Mouse (Mus musculus): ENCODE results near the gene Rnf222. TPM values are rescaled to one million over a fixed set of nuclear protein-coding genes. Genes with fewer than 3 reads are reported as not detected.

The Rnf222 gene
- 0.04 and 0.05 TPM in 2 replicates for polyA plus RNA-seq (2016; fragmentation: Nextera tagmentation; extraction: Ambion mirVana)

- 36% methylated on average over 6 of the region's 6 CpGs for WGBS
- H3K4me3 ChIP-seq = no peak within 1 kb of the TSS
These were observed at the start of gene Rnf222 for GRCm38 (mm10) chr11:68888253-68888652. Gene Rnf222, plus strand, starts transcription at chr11:68888553.

GRCm38 (mm10) chr11:68839606-68840005 lies 48.7 kb upstream of the Rnf222 start:
- peaks cover 85% of the 10 kb centered on the region for H3K36me3 ChIP-seq

More at GRCm38 (mm10) chr11:68888253-68888652, at the start of gene Rnf222:
- Histone ChIP-seq H3K27ac (replicated peaks) (no peak within 1 kb of the TSS), H3K27me3 (ENCODE audit: low read depth, poor library complexity, severe bottlenecking) (no peaks in the 10 kb centered on the region), H3K36me3 (no peaks in the 10 kb centered on the region), H3K9me3 (replicated peaks) (no peaks in the 10 kb centered on the region), H3K4me1 (no peaks in the 10 kb centered on the region)
- DNase-seq (ENCODE audit: low spot score) = no peak

GRCm38 (mm10) chr11:68850862-68851261 lies 37.5 kb upstream of the Rnf222 start:
- Histone ChIP-seq H3K4me1 (peaks cover 42% of the 10 kb centered on the region), H3K27me3 (ENCODE audit: low read depth, poor library complexity, severe bottlenecking) (no peaks in the 10 kb centered on the region), H3K27ac (replicated peaks) (no peak overlapping the region), H3K9me3 (replicated peaks) (no peaks in the 10 kb centered on the region), H3K4me3 (no peak overlapping the region), H3K36me3 (no peaks in the 10 kb centered on the region)
- 91% methylated on average over 7 of the region's 7 CpGs for WGBS
- DNase-seq (ENCODE audit: low spot score) = no peak

More at GRCm38 (mm10) chr11:68839606-68840005, 48.7 kb upstream of the Rnf222 start:
- peaks cover 7% of the 10 kb centered on the region; the same call in 1 of the 2 replicates for H3K4me1 ChIP-seq
- WGBS = 69% methylated on average over 5 of the region's 5 CpGs
- H3K27me3 ChIP-seq (ENCODE audit: low read depth, poor library complexity, severe bottlenecking) = no peaks in the 10 kb centered on the region
- DNase-seq (ENCODE audit: low spot score) = no peak
- H3K9me3 ChIP-seq (replicated peaks) = no peaks in the 10 kb centered on the region
- no peak overlapping the region for H3K4me3 ChIP-seq
- no peak overlapping the region for H3K27ac ChIP-seq (replicated peaks)

- H3K4me3 ChIP-seq = peak overlapping the region; percentile 81
- peak overlapping the region; percentile 90 for H3K27ac ChIP-seq (replicated peaks)
- no peaks in the 10 kb centered on the region for H3K36me3 ChIP-seq
- DNase-seq (ENCODE audit: low spot score) = no peak
- peaks cover 42% of the 10 kb centered on the region for H3K4me1 ChIP-seq
- H3K9me3 ChIP-seq (replicated peaks) = no peaks in the 10 kb centered on the region
- WGBS = 6% methylated on average over 13 of the region's 13 CpGs
- H3K27me3 ChIP-seq (ENCODE audit: low read depth, poor library complexity, severe bottlenecking) = no peaks in the 10 kb centered on the region
These were observed 36.5 kb upstream of the Rnf222 start for GRCm38 (mm10) chr11:68851644-68852485.

- Histone ChIP-seq H3K36me3 (no peaks in the 10 kb centered on the region), H3K9me3 (replicated peaks) (no peaks in the 10 kb centered on the region), H3K27ac (replicated peaks) (peak overlapping the region; percentile 90), H3K27me3 (ENCODE audit: low read depth, poor library complexity, severe bottlenecking) (no peaks in the 10 kb centered on the region), H3K4me1 (peaks cover 42% of the 10 kb centered on the region), H3K4me3 (peak overlapping the region; percentile 81)
- WGBS = under 1% methylated on average over 36 of the region's 36 CpGs
- no peak for DNase-seq (ENCODE audit: low spot score)
These were observed 35.9 kb upstream of the Rnf222 start for GRCm38 (mm10) chr11:68852486-68852901.

- Histone ChIP-seq H3K27me3 (ENCODE audit: low read depth, poor library complexity, severe bottlenecking) (no peaks in the 10 kb centered on the region), H3K36me3 (no peaks in the 10 kb centered on the region), H3K4me3 (peak overlapping the region; percentile 81), H3K4me1 (peaks cover 42% of the 10 kb centered on the region), H3K9me3 (replicated peaks) (no peaks in the 10 kb centered on the region), H3K27ac (replicated peaks) (peak overlapping the region; percentile 90)
- WGBS = under 1% methylated on average over 42 of the region's 42 CpGs
- peak; percentile 100 for DNase-seq (ENCODE audit: low spot score)
These were observed 35.4 kb upstream of the Rnf222 start for GRCm38 (mm10) chr11:68852932-68853409.

- H3K4me3 ChIP-seq = peak overlapping the region; percentile 81
- no peaks in the 10 kb centered on the region for H3K27me3 ChIP-seq (ENCODE audit: low read depth, poor library complexity, severe bottlenecking)
- H3K27ac ChIP-seq (replicated peaks) = peak overlapping the region; percentile 90
- H3K9me3 ChIP-seq (replicated peaks) = no peaks in the 10 kb centered on the region
- peaks cover 42% of the 10 kb centered on the region for H3K4me1 ChIP-seq
- DNase-seq (ENCODE audit: low spot score) = no peak
- H3K36me3 ChIP-seq = no peaks in the 10 kb centered on the region
- 51% methylated on average over 14 of the region's 14 CpGs for WGBS
These were observed 34.5 kb upstream of the Rnf222 start for GRCm38 (mm10) chr11:68853611-68854401.

GRCm38 (mm10) chr11:68854621-68855020 lies 33.7 kb upstream of the Rnf222 start:
- H3K4me1 ChIP-seq = peaks cover 40% of the 10 kb centered on the region
- no peaks in the 10 kb centered on the region for H3K9me3 ChIP-seq (replicated peaks)
- no peak overlapping the region for H3K4me3 ChIP-seq
- H3K36me3 ChIP-seq = no peaks in the 10 kb centered on the region
- H3K27me3 ChIP-seq (ENCODE audit: low read depth, poor library complexity, severe bottlenecking) = no peaks in the 10 kb centered on the region
- 86% methylated on average over 3 of the region's 3 CpGs for WGBS
- H3K27ac ChIP-seq (replicated peaks) = no peak overlapping the region
- no peak for DNase-seq (ENCODE audit: low spot score)

GRCm38 (mm10) chr11:68857329-68857728 lies 31.0 kb upstream of the Rnf222 start:
- Histone ChIP-seq H3K4me3 (no peak overlapping the region), H3K27ac (replicated peaks) (no peak overlapping the region), H3K4me1 (peaks cover 19% of the 10 kb centered on the region), H3K36me3 (no peaks in the 10 kb centered on the region), H3K27me3 (ENCODE audit: low read depth, poor library complexity, severe bottlenecking) (no peaks in the 10 kb centered on the region), H3K9me3 (replicated peaks) (no peaks in the 10 kb centered on the region)
- 94% methylated on average over 3 of the region's 3 CpGs for WGBS
- DNase-seq (ENCODE audit: low spot score) = no peak

- Histone ChIP-seq H3K4me3 (no peak overlapping the region), H3K27me3 (ENCODE audit: low read depth, poor library complexity, severe bottlenecking) (no peaks in the 10 kb centered on the region), H3K27ac (replicated peaks) (no peak overlapping the region), H3K4me1 (peaks cover 5% of the 10 kb centered on the region; the same call in 1 of the 2 replicates), H3K9me3 (replicated peaks) (no peaks in the 10 kb centered on the region), H3K36me3 (no peaks in the 10 kb centered on the region)
- no peak for DNase-seq (ENCODE audit: low spot score)
- 81% methylated on average over 8 of the region's 8 CpGs for WGBS
These were observed 28.3 kb upstream of the Rnf222 start for GRCm38 (mm10) chr11:68859943-68860593.

- Histone ChIP-seq H3K4me1 (peaks cover 5% of the 10 kb centered on the region; the same call in 1 of the 2 replicates), H3K27ac (replicated peaks) (no peak overlapping the region), H3K27me3 (ENCODE audit: low read depth, poor library complexity, severe bottlenecking) (no peaks in the 10 kb centered on the region), H3K36me3 (no peaks in the 10 kb centered on the region), H3K9me3 (replicated peaks) (no peaks in the 10 kb centered on the region), H3K4me3 (no peak overlapping the region)
- 80% methylated on average over 2 of the region's 2 CpGs for WGBS
- no peak for DNase-seq (ENCODE audit: low spot score)
These were observed 26.1 kb upstream of the Rnf222 start for GRCm38 (mm10) chr11:68862260-68862659.

- no peak overlapping the region for H3K27ac ChIP-seq (replicated peaks)
- no peak overlapping the region for H3K4me3 ChIP-seq
- H3K9me3 ChIP-seq (replicated peaks) = no peaks in the 10 kb centered on the region
- WGBS = 76% methylated on average over 4 of the region's 4 CpGs
- H3K4me1 ChIP-seq = peaks cover 5% of the 10 kb centered on the region; the same call in 1 of the 2 replicates
- no peak for DNase-seq (ENCODE audit: low spot score)
- H3K27me3 ChIP-seq (ENCODE audit: low read depth, poor library complexity, severe bottlenecking) = no peaks in the 10 kb centered on the region
- no peaks in the 10 kb centered on the region for H3K36me3 ChIP-seq
These were observed 24.7 kb upstream of the Rnf222 start for GRCm38 (mm10) chr11:68863631-68864091.
